Mouse (Mus musculus) gastrocnemius, postnatal 14 days (tissue): ENCODE results near the gene Tmem86b. TPM values are rescaled to one million over a fixed set of nuclear protein-coding genes. Genes with fewer than 3 reads are reported as not detected.

ENCODE experiments used
- DNase-seq: peaks from one replicate; pipeline ENCODE4 v3.0.0; 2021; ENCODE audit warnings: mixed read lengths
- intact Hi-C: fragments of 180-260 bp; cut with DNase I; formaldehyde crosslinking; loops from one replicate; pipeline ENCODE4 v1.15.1; 2025; ENCODE audit warnings: low total_unique reads
- total RNA-seq, 2 experiments: library from RNA; stranded (reverse); gene quantifications; 2 replicates each; pipeline ENCODE4 v1.2.3; 2021

Tmem86b gene
- total RNA-seq, 2 experiments from 2014 or later = 2.1 to 3.1 TPM

DNA sequence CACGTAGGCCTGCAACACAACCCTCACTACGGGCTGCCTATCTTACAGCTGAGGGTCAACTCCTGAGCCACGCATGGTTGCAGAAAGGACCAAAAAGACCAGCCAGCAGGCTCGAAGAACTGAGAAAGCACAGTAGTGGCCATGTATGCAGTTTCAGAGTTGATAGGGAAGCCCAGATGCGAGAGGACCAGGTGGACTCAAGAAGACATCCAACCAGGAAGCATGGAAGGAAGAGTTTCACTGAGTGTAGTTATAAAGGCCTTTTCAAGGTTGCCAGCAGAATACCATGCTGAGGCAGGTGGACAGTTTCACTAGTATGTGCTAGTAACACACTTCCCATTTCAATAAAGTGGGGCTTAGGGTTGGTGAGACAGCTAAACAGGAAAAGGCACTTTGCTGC is 21.5 kb upstream of the Tmem86b start:
- intact Hi-C loops = no loop called here
- no peak for DNase-seq

GRCm38 (mm10) chr7:4651581-4651980 is 20.4 kb upstream of the Tmem86b start:
- no peak for DNase-seq
- intact Hi-C loops = no loop called here

GRCm38 (mm10) chr7:4647992-4648391 is 16.8 kb upstream of the Tmem86b start:
- intact Hi-C loops = no loop called here
- no peak for DNase-seq

DNA sequence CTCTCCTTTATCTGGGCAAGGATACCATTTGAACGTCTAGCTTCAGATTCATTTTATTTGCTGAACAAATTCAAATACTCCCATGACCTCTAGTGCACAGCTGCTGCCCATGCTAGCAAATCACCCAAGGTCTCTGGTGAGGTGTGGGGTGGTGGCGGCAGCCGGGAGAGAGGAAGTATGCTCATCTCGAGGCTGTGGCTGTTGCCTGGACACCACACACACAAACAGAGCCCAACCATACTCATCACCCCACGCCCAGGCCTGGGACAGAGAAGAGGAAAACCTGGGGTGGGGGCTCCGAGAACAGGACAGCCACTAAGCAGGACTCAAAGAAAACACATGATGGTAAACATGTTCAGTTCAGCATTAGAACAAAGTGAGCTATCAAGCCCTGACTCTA is 16.1 kb upstream of the Tmem86b start:
- peak; percentile 38 for DNase-seq

DNA sequence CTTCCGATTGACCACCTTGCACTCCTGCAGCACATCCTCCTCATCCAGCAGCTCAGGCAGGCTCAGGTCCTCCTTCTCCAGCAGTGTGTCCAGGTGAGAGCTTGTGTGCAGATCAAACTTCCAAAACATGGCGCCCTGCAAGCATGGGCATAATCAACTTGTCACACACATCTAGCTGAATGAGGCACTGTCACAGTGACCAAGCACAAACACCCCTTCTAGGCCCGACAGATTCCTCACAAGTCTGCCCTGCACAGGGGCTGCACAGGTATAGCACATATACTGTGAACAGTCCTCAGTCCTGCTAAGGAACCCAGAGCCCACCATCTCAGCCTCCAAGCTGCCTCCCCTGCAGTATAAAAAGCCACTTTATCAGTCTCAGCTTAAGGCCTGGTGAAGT is 15.6 kb upstream of the Tmem86b start:
- intact Hi-C loops = no loop called here
- no peak for DNase-seq

More for the DNA sequence above, 16.1 kb upstream of the Tmem86b start:
- intact Hi-C loops = no loop called here

DNA sequence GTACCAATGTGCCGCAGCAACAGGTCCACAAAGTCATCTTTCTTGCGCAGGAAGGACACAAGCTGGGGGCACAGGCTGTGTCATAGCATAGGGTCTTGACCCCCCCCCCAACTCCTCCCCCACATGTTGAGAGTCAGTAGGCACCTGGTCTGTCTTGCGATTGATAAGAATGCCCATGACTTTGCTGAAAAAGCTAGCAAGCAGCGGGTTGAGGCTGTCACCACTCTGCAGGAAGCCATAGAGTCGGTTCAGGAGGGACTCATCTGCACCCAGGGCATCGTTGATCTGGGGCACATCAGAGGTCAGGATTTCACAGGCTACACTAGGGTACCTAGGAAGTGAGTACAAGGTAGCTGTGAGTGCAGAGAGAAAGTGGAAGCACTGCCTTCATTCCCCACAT is 12.0 kb upstream of the Tmem86b start:
- no peak for DNase-seq
- intact Hi-C loops = no loop called here

- intact Hi-C loops = no loop called here
Observed at GRCm38 (mm10) chr7:4641956-4642355, 10.7 kb upstream of the Tmem86b start.

DNA sequence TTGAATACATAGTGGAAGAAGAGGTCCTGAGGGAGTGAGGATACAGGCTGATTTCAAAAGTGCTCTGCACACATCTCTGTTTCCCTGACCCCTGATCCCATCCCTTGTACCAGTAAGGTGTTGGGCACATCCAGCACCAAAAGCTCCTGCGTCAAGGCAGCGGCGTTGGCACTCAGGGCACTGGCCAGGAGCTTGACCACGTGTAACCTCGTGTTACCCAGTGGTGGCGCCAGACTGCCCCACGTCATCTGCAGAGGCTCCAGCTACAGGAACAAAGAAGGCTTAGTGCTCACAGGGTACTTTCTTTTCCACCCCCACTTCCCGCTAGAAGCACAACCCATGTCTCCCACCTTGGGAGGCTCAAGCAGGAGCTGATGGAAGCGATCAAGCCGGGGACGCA is 9.9 kb upstream of the Tmem86b start:
- no peak for DNase-seq
- intact Hi-C loops = no loop called here

More at GRCm38 (mm10) chr7:4641956-4642355, 10.7 kb upstream of the Tmem86b start:
- no peak for DNase-seq

GRCm38 (mm10) chr7:4636179-4636578 is 5.0 kb upstream of the Tmem86b start:
- intact Hi-C loops = no loop called here

GRCm38 (mm10) chr7:4630198-4630597 is 1.0 kb downstream of the Tmem86b start:
- intact Hi-C loops = no loop called here
- DNase-seq = no peak

More at GRCm38 (mm10) chr7:4636179-4636578, 5.0 kb upstream of the Tmem86b start:
- DNase-seq = no peak

GRCm38 (mm10) chr7:4629586-4629985 is 1.6 kb downstream of the Tmem86b start:
- DNase-seq = no peak
- intact Hi-C loops = loop anchor here (10.0 kb wide), 1 partner anchor 175 kb away; no protein-coding TSS in a partner anchor

GRCm38 (mm10) chr7:4625928-4626327 is 5.3 kb downstream of the Tmem86b start:
- DNase-seq = no peak
- intact Hi-C loops = loop anchor here (10.0 kb wide), 1 partner anchor 179 kb away; no protein-coding TSS in a partner anchor

- intact Hi-C loops = loop anchor here (10.0 kb wide), 1 partner anchor 180 kb away; no protein-coding TSS in a partner anchor
- no peak for DNase-seq
Observed at GRCm38 (mm10) chr7:4624343-4624742, 6.9 kb downstream of the Tmem86b start.

DNA sequence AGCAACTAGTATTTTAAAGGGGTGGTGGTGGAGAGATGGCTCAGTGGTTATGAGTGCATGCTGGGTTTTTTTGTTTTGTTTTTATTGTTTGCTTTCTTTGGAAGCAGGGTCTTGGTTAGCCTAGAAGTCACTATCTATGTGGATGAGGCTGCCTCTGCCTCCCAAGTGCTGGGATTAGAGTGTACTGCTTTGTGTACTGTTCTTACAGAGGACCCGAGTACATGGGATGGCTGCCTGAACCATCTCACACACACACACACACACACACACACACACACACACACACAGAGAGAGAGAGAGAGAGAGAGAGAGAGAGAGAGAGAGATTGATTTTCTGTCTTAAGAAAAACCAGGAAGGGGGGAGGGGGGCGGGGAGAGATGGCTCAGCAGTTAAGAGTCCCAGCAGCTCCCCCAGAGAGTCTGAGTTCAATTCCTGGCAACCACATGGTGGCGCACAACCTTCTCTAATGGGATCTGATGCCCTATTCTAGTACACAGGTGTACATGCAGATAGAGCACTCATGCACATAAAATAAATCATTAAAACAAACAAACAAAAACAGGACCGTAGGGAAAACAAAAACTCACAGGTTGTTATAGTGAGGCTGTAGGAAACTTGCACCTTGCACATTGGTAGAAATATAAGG is 7.6 kb downstream of the Tmem86b start:
- intact Hi-C loops = loop anchor here (10.0 kb wide), 1 partner anchor 181 kb away; no protein-coding TSS in a partner anchor
- peak; percentile 23 for DNase-seq

DNA sequence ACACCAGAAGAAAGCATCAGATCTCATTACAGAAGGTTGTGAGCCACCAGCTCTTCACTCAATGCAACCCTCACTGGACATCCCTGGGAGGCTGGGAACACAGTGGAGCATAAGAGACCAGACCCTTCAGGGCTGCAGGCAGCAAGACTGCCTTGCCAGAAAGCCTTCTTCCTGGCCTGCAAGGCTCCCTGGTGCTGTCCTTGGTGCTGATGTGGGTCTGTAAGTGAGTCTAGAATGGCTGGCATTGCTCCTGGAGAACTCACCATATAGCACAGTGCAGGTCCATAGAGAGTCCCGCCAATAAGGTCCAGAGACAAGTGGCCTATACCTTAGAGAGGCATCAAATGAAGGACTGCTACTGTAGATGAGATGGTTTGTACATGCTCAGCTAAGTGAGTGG is 11.2 kb downstream of the Tmem86b start:
- peak; percentile 19 for DNase-seq
- intact Hi-C loops = loop anchor here (10.0 kb wide), 1 partner anchor 185 kb away; no protein-coding TSS in a partner anchor

DNA sequence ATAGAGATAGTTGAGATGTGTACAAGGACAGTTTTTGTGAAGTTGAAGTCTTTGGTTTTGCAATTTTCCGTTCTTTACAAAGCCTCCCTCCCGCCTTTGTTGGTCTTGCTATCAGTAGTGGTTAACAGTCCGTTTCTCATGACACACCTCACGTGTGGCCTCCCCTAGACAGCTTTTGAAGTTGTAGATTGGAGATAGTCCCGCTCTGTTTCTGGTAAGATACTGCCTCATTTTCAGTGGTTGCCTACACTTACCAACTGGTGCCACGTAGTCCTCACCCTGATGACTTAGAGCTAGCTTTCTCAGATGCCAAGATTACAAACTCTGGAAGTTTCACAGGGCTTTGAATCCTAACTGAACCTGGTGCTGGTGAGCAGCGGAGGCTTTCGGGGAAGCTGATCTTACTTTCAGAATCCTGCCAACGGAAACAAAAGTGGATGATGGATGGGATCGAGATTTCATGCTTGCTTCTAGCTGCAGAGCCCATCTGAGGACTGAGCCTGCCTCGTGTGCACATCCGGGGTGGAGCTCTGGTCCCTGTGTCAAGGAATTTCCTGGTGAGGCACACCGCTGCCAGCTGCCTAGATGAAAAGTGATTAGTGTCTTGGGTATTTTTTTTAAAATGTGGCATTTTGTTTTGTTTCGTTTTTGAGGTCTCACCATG is 17.4 kb downstream of the Tmem86b start:
- intact Hi-C loops = no loop called here
- DNase-seq = no peak

- intact Hi-C loops = no loop called here
- no peak for DNase-seq
Observed at GRCm38 (mm10) chr7:4612956-4613355, 18.3 kb downstream of the Tmem86b start.

- DNase-seq = no peak
- intact Hi-C loops = no loop called here
Observed at GRCm38 (mm10) chr7:4612386-4612785, 18.8 kb downstream of the Tmem86b start.

- intact Hi-C loops = no loop called here
Observed at GRCm38 (mm10) chr7:4611921-4612341, 19.3 kb downstream of the Tmem86b start.

DNA sequence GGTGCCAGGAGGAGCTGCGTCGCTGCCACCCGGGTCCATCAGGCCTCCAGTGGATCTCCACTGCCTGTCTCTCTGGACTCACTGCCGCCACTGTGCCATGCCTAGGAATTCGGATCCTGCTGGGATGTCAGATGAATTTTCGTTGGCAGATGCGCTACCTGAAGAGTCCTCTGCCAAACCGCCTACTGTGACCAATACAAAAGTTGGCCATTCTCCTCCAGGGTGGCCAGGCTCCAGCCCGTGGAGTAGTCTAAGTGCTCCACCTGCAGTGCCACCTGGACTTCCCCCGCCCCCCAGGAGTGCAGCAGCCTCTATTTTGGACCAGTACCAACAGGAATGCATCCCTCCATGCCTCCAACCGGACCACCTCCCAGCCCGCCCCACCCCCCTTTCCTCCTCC is 19.7 kb downstream of the Tmem86b start:
- no peak for DNase-seq
- intact Hi-C loops = no loop called here

More at GRCm38 (mm10) chr7:4611921-4612341, 19.3 kb downstream of the Tmem86b start:
- DNase-seq = no peak

DNA sequence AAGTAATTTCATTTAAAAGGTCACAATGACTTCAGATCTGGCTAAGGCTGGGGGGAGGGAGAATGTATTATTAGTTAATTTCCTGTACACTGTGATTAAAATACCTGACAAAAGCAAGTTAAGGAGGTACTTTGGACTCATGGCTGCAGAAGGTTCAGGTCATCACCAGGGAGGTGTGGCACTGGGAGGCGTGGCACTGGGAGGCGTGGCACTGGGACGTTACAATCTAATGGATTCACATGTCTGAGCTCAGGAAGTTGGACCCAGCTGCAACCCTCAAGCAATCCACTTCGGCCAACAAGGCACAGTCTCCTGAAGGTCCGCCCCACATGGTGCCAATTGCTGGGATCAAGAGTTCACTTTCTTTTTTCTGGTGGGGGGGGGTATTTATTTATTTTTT is 23.2 kb downstream of the Tmem86b start:
- intact Hi-C loops = no loop called here
- no peak for DNase-seq
